Mouse (Mus musculus) forebrain, embryonic 13.5 days (tissue): Measurements from ENCODE around the gene 2410137M14Rik. TPM values are rescaled to one million over a fixed set of nuclear protein-coding genes. Genes with fewer than 3 reads are reported as not detected.
A peak's percentile ranks its signal among the peaks of the same experiment; 100 is the strongest.

Experiments used
- ATAC-seq: fragments of 200-750 bp; cut with Nextera tagmentation; 2 replicates; pipeline ENCODE4 v1.8.0; 2017
- H3K27ac ChIP-seq: fragments of 300-500 bp; sonication (generic); 2 replicates; pipeline ENCODE4 v1.5.1; 2015; ENCODE audit warnings: inconsistent platforms, mild to moderate bottlenecking, moderate library complexity
- H3K27me3 ChIP-seq: fragments of 300-500 bp; sonication (generic); 2 replicates; pipeline ENCODE4 v1.6.1; 2015; ENCODE audit warnings: mild to moderate bottlenecking, inconsistent platforms
- H3K36me3 ChIP-seq: fragments of 300-500 bp; sonication (generic); 2 replicates; pipeline ENCODE4 v1.6.1; 2015; ENCODE audit warnings: mild to moderate bottlenecking, inconsistent platforms; ENCODE audit not compliant: poor library complexity, severe bottlenecking
- H3K4me1 ChIP-seq: fragments of 300-500 bp; sonication (generic); 2 replicates; pipeline ENCODE4 v1.6.1; 2015; ENCODE audit warnings: inconsistent platforms
- H3K4me2 ChIP-seq: fragments of 300-500 bp; sonication (generic); 2 replicates; pipeline ENCODE4 v1.6.1; 2015; ENCODE audit warnings: inconsistent platforms, mild to moderate bottlenecking, moderate library complexity
- H3K4me3 ChIP-seq: fragments of 300-500 bp; sonication (generic); 2 replicates; pipeline ENCODE4 v1.5.1; 2015; ENCODE audit warnings: mild to moderate bottlenecking, inconsistent platforms
- H3K9ac ChIP-seq: fragments of 300-500 bp; sonication (generic); 2 replicates; pipeline ENCODE4 v1.6.1; 2015; ENCODE audit warnings: mild to moderate bottlenecking, inconsistent platforms
- H3K9me3 ChIP-seq: fragments of 300-500 bp; sonication (generic); replicated peaks from 2 replicates; pipeline ENCODE4 v1.6.1; 2016; ENCODE audit warnings: inconsistent platforms
- WGBS: fragments of 180-500 bp; shearing (Covaris S2); methylation state at CpG from one replicate; pipeline ENCODE4 v1.1.7; 2015; 5-methylcytosine and 5-hydroxymethylcytosine counted together
- polyA plus RNA-seq: library from polyadenylated mRNA; unstranded; fragments of >200 nt; fragmentation: Nextera tagmentation; extraction: Ambion mirVana; gene quantifications from 2 replicates; pipeline ENCODE4 v1.2.1, GENCODE M21; 2015

The 2410137M14Rik gene
- polyA plus RNA-seq, 1 experiment from 2014 or later: 0.48 TPM

GRCm38 (mm10) chr17:36942391-36942790 lies 38.6 kb downstream of the 2410137M14Rik start:
- Histone ChIP-seq H3K27me3 (peaks cover 61% of the 10 kb centered on the region), H3K9ac (no peak overlapping the region), H3K4me2 (peak overlapping the region; percentile 63), H3K27ac (no peak overlapping the region), H3K4me1 (peaks cover 15% of the 10 kb centered on the region; the same call in 1 of the 2 replicates), H3K4me3 (peak overlapping the region; percentile 38), H3K36me3 (no peaks in the 10 kb centered on the region), H3K9me3 (no peaks in the 10 kb centered on the region)
- 54% methylated on average over 10 of the region's 10 CpGs for WGBS
- 0 out of 2 replicates have a peak, but pooled peaks have one; percentile 8 for ATAC-seq

DNA sequence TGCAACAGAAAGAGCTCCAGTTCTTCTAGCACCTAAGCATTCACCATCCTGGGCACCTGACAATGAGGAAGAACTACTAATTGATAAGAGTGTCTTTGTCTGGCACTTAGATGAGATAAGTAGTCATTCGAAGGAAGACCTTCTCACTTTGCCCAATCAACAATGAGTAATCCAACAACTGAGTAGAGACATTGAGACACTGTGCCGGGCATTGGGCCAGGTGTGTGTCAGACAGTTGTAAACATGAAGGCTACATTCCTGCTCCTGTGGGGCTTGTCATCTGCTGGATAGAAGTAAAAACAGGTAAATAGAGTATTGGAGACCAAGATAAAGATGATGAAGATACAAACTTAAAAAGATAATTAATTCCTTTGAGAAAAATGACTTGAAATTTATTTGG lies 43.0 kb downstream of the 2410137M14Rik start:
- 81% methylated on average over 2 of the region's 2 CpGs for WGBS
- H3K4me3 ChIP-seq: no peak overlapping the region
- no peaks in the 10 kb centered on the region for H3K36me3 ChIP-seq
- no peaks in the 10 kb centered on the region for H3K9me3 ChIP-seq
- peaks cover 8% of the 10 kb centered on the region; the same call in 1 of the 2 replicates for H3K4me1 ChIP-seq
- no peak for ATAC-seq
- no peak overlapping the region for H3K9ac ChIP-seq
- peaks cover 29% of the 10 kb centered on the region for H3K27me3 ChIP-seq
- no peak overlapping the region for H3K27ac ChIP-seq
- no peak overlapping the region for H3K4me2 ChIP-seq

DNA sequence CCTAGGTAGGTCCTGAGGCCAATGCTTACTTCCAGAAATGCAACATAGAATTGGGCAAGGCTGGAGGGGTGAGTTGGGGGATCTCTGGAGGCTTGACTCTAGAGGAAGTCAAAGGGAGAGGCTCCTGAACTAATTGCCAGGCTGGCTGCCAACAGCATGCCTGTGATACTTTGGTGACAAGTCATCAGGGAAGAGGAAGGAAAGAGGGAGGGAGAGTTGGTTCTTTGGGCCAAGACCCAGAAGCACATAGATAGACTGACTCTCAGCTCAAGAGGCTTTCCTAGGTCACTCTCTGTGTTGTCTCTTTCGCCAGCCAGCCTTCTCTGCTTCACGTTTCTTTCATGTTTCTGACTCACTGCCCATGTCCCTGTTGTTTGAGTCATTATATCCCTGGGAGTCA lies 49.2 kb downstream of the 2410137M14Rik start:
- H3K4me3 ChIP-seq: no peak overlapping the region
- 80% methylated on average over 2 of the region's 2 CpGs for WGBS
- no peak for ATAC-seq
- H3K4me1 ChIP-seq: no peaks in the 10 kb centered on the region
- H3K4me2 ChIP-seq: no peak overlapping the region
- H3K27ac ChIP-seq: no peak overlapping the region
- H3K9me3 ChIP-seq: no peaks in the 10 kb centered on the region
- no peaks in the 10 kb centered on the region for H3K36me3 ChIP-seq
- H3K27me3 ChIP-seq: peaks cover 5% of the 10 kb centered on the region; the same call in 1 of the 2 replicates
- no peak overlapping the region for H3K9ac ChIP-seq

DNA sequence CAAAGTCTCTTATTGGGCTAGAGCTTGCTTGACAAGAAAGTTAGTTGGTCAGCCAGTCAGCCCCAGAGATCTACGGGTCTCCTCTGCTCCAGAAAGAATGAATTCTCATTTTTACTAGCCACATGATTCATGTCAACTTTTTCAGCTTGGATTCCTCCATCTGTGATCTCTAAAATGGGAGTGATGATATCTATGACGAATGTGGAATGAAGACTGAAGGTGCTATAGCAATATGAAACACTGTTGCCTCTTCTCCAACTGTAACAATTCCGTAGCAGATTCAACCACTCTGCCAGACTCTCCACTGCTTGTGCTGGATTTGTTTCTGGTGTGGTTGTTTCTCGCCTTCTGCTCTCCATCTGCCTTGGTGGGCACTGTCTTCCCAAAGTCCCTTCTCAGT lies 49.9 kb downstream of the 2410137M14Rik start:
- no peak overlapping the region for H3K4me3 ChIP-seq
- H3K27ac ChIP-seq: no peak overlapping the region
- H3K4me1 ChIP-seq: no peaks in the 10 kb centered on the region
- 84% methylated on average over 4 of the region's 4 CpGs for whole genome bisulfite sequencing
- no peak overlapping the region for H3K4me2 ChIP-seq
- H3K36me3 ChIP-seq: no peaks in the 10 kb centered on the region
- H3K27me3 ChIP-seq: peaks cover 5% of the 10 kb centered on the region; the same call in 1 of the 2 replicates
- no peak overlapping the region for H3K9ac ChIP-seq
- ATAC-seq: no peak
- H3K9me3 ChIP-seq: no peaks in the 10 kb centered on the region

DNA sequence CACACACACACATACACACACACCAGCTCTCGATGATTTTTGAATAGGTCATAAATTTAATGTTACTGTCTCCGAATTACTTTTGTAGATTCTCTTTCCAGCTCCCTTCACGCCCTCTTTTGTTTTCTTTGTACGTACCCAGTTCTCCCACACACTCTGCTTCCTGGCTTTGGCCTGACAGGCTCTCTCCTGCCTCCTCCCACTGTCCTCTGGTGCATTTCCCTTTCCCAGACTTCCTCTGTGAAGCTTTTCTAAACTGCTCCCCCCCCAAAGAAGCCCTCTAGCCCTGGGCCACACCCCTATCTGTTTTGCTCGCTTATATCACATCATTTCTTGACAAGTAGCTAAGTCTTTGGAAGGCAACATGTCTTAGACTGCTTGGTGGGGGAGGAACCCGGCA lies 50.8 kb downstream of the 2410137M14Rik start:
- Histone ChIP-seq H3K4me1 (no peaks in the 10 kb centered on the region), H3K4me3 (no peak overlapping the region), H3K9me3 (no peaks in the 10 kb centered on the region), H3K4me2 (no peak overlapping the region), H3K9ac (no peak overlapping the region), H3K27ac (no peak overlapping the region), H3K27me3 (peaks cover 5% of the 10 kb centered on the region; the same call in 1 of the 2 replicates), H3K36me3 (no peaks in the 10 kb centered on the region)
- ATAC-seq: no peak
- WGBS: 83% methylated on average over 6 of the region's 6 CpGs

DNA sequence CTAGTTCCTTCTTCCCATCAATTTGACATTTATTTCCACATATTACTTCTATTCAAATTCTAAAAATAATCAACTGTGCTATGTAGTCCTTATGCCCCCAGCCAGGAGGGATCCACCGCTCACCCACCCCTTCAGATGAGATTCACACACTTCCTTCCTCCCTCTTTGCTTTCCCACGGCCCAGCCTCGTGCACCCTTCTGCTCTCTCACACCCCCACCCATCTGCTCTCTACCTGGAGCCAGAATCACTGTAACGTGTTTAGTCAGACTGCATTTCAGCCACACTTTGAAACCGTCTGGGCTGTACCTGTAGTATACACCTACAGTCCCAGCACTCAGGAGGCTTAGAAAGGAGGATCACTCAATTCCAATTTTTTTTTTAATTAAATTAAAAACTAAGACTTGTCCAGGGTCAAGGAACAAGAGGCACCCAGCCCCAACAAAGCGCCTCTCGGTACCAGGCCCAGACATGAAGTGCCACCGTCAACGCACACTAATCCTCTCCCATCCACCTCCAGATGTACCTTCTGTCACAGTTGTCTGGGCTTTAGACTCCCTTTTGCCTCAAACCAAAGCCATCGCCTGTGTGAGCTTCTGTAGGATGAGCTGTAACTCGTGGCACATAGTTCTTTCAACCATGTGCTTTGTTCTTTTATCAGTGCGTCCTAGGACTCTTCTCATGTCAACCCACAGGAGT lies 51.7 kb downstream of the 2410137M14Rik start:
- Histone ChIP-seq H3K27me3 (peaks cover 4% of the 10 kb centered on the region; the same call in 1 of the 2 replicates), H3K4me3 (no peak overlapping the region), H3K27ac (no peak overlapping the region), H3K4me1 (no peaks in the 10 kb centered on the region), H3K4me2 (no peak overlapping the region), H3K36me3 (no peaks in the 10 kb centered on the region), H3K9ac (no peak overlapping the region), H3K9me3 (no peaks in the 10 kb centered on the region)
- no peak for ATAC-seq
- WGBS: 82% methylated on average over 12 of the region's 12 CpGs

Other genes starting within 250 kb of the 2410137M14Rik start
- not detected in 2 replicates for gene H2-M10.5, start 208.3 kb downstream of the 2410137M14Rik start, polyA plus RNA-seq
- not detected in 2 replicates for gene H2-M10.6, start 169.1 kb downstream of the 2410137M14Rik start, polyA plus RNA-seq
- gene Trim26, start 144.1 kb downstream of the 2410137M14Rik start, polyA plus RNA-seq: 34.4 and 39.2 TPM in 2 replicates
- 0.30 and 0.41 TPM in 2 replicates for gene Trim15, start 114.0 kb downstream of the 2410137M14Rik start, polyA plus RNA-seq
- 1.2 and 2.1 TPM in 2 replicates for gene Trim10, start 111.7 kb downstream of the 2410137M14Rik start, polyA plus RNA-seq
- not detected in 2 replicates for gene Trim40, start 91.1 kb downstream of the 2410137M14Rik start, polyA plus RNA-seq
- gene Trim31, start 83.1 kb downstream of the 2410137M14Rik start, polyA plus RNA-seq: not detected in 2 replicates
- 0.21 and 0.83 TPM in 2 replicates for gene Rnf39, start 38.3 kb downstream of the 2410137M14Rik start, polyA plus RNA-seq
- 161 and 162 TPM in 2 replicates for gene Ppp1r11, start 29.5 kb downstream of the 2410137M14Rik start, polyA plus RNA-seq
- 92.3 and 95.3 TPM in 2 replicates for gene Znrd1, start 22.7 kb downstream of the 2410137M14Rik start, polyA plus RNA-seq
- 6.0 and 6.9 TPM in 2 replicates for gene Znrd1as, start 22.6 kb downstream of the 2410137M14Rik start, polyA plus RNA-seq
- gene H2-M5, start 8.3 kb upstream of the 2410137M14Rik start, polyA plus RNA-seq: 1.6 and 1.7 TPM in 2 replicates
- gene Zfp57, start 19.9 kb upstream of the 2410137M14Rik start, polyA plus RNA-seq: 215 and 228 TPM in 2 replicates
- gene Mog, start 42.2 kb upstream of the 2410137M14Rik start, polyA plus RNA-seq: 1.1 and 1.5 TPM in 2 replicates
- 30.1 and 35.2 TPM in 2 replicates for gene Gabbr1, start 64.7 kb upstream of the 2410137M14Rik start, polyA plus RNA-seq
- gene Olfr90, start 107.3 kb upstream of the 2410137M14Rik start, polyA plus RNA-seq: 0.09 and 0.10 TPM in 2 replicates
- not detected in 2 replicates for gene Olfr91, start 117.0 kb upstream of the 2410137M14Rik start, polyA plus RNA-seq
- not detected in 2 replicates for gene Olfr92, start 138.9 kb upstream of the 2410137M14Rik start, polyA plus RNA-seq
- not detected in 2 replicates for gene Olfr93, start 180.3 kb upstream of the 2410137M14Rik start, polyA plus RNA-seq
- not detected in 2 replicates for gene Ubd, start 212.7 kb upstream of the 2410137M14Rik start, polyA plus RNA-seq
- gene Olfr94, start 219.8 kb upstream of the 2410137M14Rik start, polyA plus RNA-seq: not detected in 2 replicates
- not detected in 2 replicates for gene Olfr95, start 231.9 kb upstream of the 2410137M14Rik start, polyA plus RNA-seq
- gene Olfr96, start 238.9 kb upstream of the 2410137M14Rik start, polyA plus RNA-seq: not detected in 2 replicates